Mouse (Mus musculus): ENCODE data around the gene Ccdc172.

The Ccdc172 gene

GRCm38 (mm10) chr19:58511818-58512217 is at the start of gene Ccdc172:
Gene Ccdc172, plus strand, starts transcription at chr19:58511993.
- DNase-seq (ENCODE audit: low read depth) = no peak

- no peak for DNase-seq (ENCODE audit: low read depth)
These were observed 48.0 kb upstream of the Ccdc172 start for GRCm38 (mm10) chr19:58463755-58464154.

DNA sequence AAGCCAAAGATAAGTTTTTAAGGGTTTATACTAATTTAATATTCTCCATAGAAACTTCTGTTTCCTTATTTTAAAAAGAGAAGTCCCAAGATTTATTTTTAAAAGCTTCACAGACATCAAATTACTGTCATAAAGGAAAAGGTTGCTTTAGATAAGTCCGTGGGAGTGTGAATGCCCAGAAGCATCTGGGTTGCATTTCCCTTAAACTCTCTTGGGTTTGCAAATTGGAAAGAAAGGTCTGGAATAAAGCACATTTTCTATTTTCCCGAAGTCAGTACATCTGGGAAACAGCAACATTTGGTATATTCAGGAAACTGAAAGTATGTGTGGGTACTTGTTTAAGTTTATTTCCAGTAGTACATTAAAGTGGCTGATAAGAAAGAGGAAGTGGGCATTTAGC is 43.5 kb upstream of the Ccdc172 start:
- DNase-seq (ENCODE audit: low read depth) = no peak

DNA sequence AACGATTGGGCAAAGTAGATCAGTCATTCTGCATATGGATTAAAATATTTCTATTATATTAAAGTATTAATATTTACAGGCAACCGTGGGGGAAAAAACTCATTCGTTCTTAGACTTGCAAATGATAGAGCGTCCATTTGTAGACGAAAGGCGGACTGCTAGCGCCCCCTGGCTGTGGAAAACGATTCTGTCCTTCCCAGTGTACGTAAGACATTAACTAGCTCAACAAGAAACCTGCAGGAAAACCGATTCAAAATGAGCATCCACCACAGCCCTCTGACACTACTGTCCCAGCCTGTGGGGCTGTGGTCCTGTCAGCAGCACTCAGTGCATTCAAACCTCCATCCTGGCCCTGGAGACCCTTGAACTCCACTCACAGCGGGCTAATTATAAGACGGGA is 42.4 kb upstream of the Ccdc172 start:
- peak; percentile 68 for DNase-seq (ENCODE audit: low read depth)

GRCm38 (mm10) chr19:58474251-58474650 is 37.5 kb upstream of the Ccdc172 start:
- no peak for DNase-seq (ENCODE audit: low read depth)

- DNase-seq (ENCODE audit: low read depth) = no peak
These were observed 29.3 kb upstream of the Ccdc172 start for GRCm38 (mm10) chr19:58482373-58482977.

DNA sequence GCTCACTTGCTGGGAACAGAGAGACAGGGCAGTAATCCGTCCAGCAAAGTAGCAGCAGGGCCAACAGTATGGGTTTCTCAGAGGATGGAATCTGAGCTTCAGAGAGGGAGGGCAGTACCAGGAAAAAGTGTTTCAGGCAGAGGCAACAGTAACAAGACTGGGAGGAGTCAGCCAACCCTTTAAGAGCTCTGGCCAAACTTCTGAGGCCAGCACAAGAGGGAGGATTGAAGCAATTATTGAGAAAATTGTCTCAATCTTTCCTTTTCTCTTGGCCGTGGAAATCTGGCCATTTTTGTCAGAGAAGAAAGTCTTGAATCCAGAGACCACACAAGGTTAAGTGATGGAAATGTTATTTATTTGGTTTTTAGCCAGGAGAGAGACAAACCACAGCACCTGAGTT is 25.1 kb upstream of the Ccdc172 start:
- DNase-seq (ENCODE audit: low read depth) = peak; percentile 40

GRCm38 (mm10) chr19:58497106-58497505 is 14.7 kb upstream of the Ccdc172 start:
- no peak for DNase-seq (ENCODE audit: low read depth)

DNA sequence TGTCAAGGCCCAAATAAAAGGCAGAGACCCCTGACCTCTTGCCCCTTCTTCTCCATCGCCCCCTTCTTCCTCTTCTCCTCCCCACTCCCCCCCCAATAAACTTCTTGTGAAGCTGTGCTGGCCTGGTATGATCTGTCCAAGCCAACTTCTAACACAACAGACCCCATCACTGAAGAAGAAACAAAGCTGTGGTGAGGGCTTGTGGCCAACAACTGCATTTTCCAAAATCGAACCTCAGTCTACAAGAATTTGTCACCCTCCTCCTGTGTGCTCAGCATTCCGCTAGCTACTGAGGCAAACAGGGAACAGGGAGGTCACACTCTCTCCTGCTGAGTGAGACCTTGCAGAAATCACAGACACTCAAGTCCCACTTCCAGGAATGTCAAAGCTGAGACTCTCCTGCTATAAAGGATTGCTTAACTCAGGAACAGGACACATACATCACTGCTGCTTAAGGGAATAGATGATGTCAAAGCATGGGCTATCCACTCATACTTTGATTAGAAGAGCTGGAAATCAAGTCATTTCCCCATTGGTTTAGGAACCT is 12.3 kb upstream of the Ccdc172 start:
- no peak for DNase-seq (ENCODE audit: low read depth)

GRCm38 (mm10) chr19:58500049-58500448 is 11.7 kb upstream of the Ccdc172 start:
- no peak for DNase-seq (ENCODE audit: low read depth)

GRCm38 (mm10) chr19:58521696-58522095 is 9.9 kb downstream of the Ccdc172 start:
- DNase-seq (ENCODE audit: low read depth) = no peak

GRCm38 (mm10) chr19:58523736-58524394 is 12.1 kb downstream of the Ccdc172 start:
- peak; percentile 77 for DNase-seq (ENCODE audit: low read depth)

- no peak for DNase-seq (ENCODE audit: low read depth)
These were observed 13.9 kb downstream of the Ccdc172 start for GRCm38 (mm10) chr19:58525457-58526239.

DNA sequence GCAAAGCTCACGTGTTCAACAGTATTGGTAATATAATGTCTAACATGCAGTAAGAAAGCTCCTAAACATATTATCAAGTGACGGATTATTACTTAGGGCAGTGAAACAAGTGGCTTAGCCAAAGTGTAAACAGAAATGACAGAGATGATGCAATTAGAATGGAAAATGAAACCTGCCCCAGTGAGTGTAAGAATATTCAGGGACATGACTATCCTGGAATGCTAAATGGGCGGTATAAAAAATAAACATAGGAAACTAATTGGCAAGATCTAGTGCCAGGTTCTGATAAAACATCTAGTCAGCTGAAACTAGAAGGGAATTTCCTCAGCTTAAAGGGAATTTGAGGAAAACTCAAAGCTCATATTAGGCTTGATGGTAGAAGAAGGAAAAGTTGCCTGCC is 21.3 kb downstream of the Ccdc172 start:
- no peak for DNase-seq (ENCODE audit: low read depth)

GRCm38 (mm10) chr19:58536691-58537090 is 24.9 kb downstream of the Ccdc172 start:
- no peak for DNase-seq (ENCODE audit: low read depth)

DNA sequence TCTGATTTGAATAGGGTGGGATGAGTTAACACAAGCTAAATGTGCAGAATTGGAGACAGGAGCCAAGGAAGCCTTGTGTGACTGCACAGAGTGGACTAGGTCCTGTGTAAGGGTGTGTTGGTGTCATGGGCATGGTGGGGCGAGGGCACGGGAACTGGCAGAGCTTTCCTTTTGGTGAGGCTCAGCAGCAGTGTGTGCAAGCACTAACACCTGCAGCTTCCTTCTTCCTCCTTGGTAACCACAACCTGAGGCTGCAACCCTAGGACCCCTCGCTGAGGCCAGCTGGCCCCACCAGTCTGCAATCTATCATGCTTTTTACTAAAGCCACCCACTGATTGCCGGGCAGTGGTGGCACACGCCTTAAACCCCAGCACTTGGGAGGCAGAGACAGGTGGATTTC is 28.6 kb downstream of the Ccdc172 start:
- DNase-seq (ENCODE audit: low read depth) = no peak

- DNase-seq (ENCODE audit: low read depth) = no peak
These were observed 36.6 kb downstream of the Ccdc172 start for GRCm38 (mm10) chr19:58548367-58548766.

- peak; percentile 23 for DNase-seq (ENCODE audit: low read depth)
These were observed 38.7 kb downstream of the Ccdc172 start for GRCm38 (mm10) chr19:58550489-58550888.

GRCm38 (mm10) chr19:58550916-58551315 is 39.1 kb downstream of the Ccdc172 start:
- no peak for DNase-seq (ENCODE audit: low read depth)

- no peak for DNase-seq (ENCODE audit: low read depth)
These were observed 43.2 kb downstream of the Ccdc172 start for GRCm38 (mm10) chr19:58554974-58555373.

DNA sequence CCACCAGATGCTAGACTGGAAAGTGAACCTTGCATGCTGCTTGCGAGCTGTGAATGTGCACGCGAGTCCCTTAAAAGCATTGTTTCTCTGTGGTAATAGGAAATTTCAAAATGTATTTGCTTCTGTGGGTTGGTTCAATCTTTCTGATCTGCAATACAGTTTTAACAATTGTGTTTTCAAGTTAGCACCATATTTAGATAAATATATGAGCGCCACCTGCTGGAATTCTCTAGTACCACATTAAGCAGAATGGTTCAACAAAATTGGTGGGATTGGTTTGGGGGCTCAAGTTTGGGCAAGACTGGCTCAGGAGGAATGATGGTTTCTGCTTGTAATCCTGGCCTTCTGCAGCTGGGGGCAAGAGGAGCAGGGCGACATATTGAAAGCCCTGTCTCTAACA is 46.6 kb downstream of the Ccdc172 start:
- DNase-seq (ENCODE audit: low read depth) = peak; percentile 12

DNA sequence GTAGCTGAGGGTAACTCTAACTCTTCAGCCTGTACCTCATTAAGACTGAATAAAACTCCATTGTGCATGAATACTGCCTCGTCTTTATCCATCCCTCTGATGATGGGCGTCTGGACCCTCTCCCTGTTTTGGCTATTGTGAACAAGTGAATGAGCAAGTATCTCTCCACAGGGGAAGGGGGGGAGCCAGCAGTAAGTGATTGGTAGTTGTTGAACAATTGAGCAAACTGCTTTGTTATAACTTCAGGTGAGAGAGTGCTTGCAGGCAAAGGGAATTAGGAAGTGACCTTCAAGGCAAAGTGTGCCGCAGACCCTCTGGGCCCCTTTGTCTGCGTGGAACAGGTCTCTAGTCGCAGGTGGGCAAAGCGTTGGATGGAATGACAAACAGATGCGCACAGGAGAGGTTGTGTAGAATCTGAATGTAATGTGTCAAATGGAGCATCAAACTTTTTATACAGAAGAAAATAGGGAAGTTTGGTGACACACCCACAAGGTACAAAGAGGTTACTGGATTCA is 50.6 kb downstream of the Ccdc172 start:
- DNase-seq (ENCODE audit: low read depth) = no peak

GRCm38 (mm10) chr19:58571566-58571965 is 59.8 kb downstream of the Ccdc172 start:
- no peak for DNase-seq (ENCODE audit: low read depth)

All from fibroblast of lung, adult 2 months (primary cell).